Mouse (Mus musculus): ENCODE measurements around the gene Kitl. TPM values are rescaled to one million over a fixed set of nuclear protein-coding genes. Genes with fewer than 3 reads are reported as not detected.

Gene Kitl
- polyA plus RNA-seq, 1 experiment, result 33.0 TPM

- Histone ChIP-seq H3K27me3 (ENCODE audit: control insufficient read depth, insufficient read depth, low read length) (no peaks in the 10 kb centered on the region), H3K4me3 (replicated peaks; ENCODE audit: insufficient read depth, low read depth, low read length) (no peak overlapping the region), H3K4me1 (ENCODE audit: control insufficient read depth, insufficient read depth, low read length) (no peaks in the 10 kb centered on the region), H3K27ac (ENCODE audit: insufficient read depth, low read length) (no peak overlapping the region)
- 11% methylated on average over 23 of the region's 23 CpGs for WGBS
- no peak for DNase-seq
- TF ChIP-seq POLR2A (IDR thresholded peaks at IDR 0.05; ENCODE audit: borderline replicate concordance, insufficient read depth, low read length) (no peak), CTCF (IDR thresholded peaks at IDR 0.05; ENCODE audit: borderline replicate concordance, insufficient read depth, low read depth, low read length) (no peak)
Measured at GRCm38 (mm10) chr10:100127837-100128743, 112.7 kb downstream of the Kitl start.

- H3K27me3 ChIP-seq (ENCODE audit: control insufficient read depth, insufficient read depth, low read length), result no peaks in the 10 kb centered on the region
- H3K27ac ChIP-seq (ENCODE audit: insufficient read depth, low read length), result no peak overlapping the region
- no peak for TF ChIP-seq CTCF (IDR thresholded peaks at IDR 0.05; ENCODE audit: borderline replicate concordance, insufficient read depth, low read depth, low read length)
- TF ChIP-seq POLR2A (IDR thresholded peaks at IDR 0.05; ENCODE audit: borderline replicate concordance, insufficient read depth, low read length), result no peak
- WGBS, result 77% methylated on average over 4 of the region's 4 CpGs
- no peak overlapping the region for H3K4me3 ChIP-seq (replicated peaks; ENCODE audit: insufficient read depth, low read depth, low read length)
- H3K4me1 ChIP-seq (ENCODE audit: control insufficient read depth, insufficient read depth, low read length), result no peaks in the 10 kb centered on the region
- DNase-seq, result no peak
Measured at GRCm38 (mm10) chr10:100131657-100132056, 116.2 kb downstream of the Kitl start.

- H3K27me3 ChIP-seq (ENCODE audit: control insufficient read depth, insufficient read depth, low read length), result no peaks in the 10 kb centered on the region
- WGBS, result 69% methylated on average over 1 of the region's 1 CpGs
- TF ChIP-seq CTCF (IDR thresholded peaks at IDR 0.05; ENCODE audit: borderline replicate concordance, insufficient read depth, low read depth, low read length) (no peak), POLR2A (IDR thresholded peaks at IDR 0.05; ENCODE audit: borderline replicate concordance, insufficient read depth, low read length) (no peak)
- no peaks in the 10 kb centered on the region for H3K4me1 ChIP-seq (ENCODE audit: control insufficient read depth, insufficient read depth, low read length)
- DNase-seq, result no peak
- no peak overlapping the region for H3K4me3 ChIP-seq (replicated peaks; ENCODE audit: insufficient read depth, low read depth, low read length)
- no peak overlapping the region for H3K27ac ChIP-seq (ENCODE audit: insufficient read depth, low read length)
Measured at GRCm38 (mm10) chr10:100132304-100132703, 116.9 kb downstream of the Kitl start.

GRCm38 (mm10) chr10:100138552-100138951 lies 123.1 kb downstream of the Kitl start:
- Histone ChIP-seq H3K4me1 (ENCODE audit: control insufficient read depth, insufficient read depth, low read length) (no peaks in the 10 kb centered on the region), H3K4me3 (replicated peaks; ENCODE audit: insufficient read depth, low read depth, low read length) (no peak overlapping the region), H3K27ac (ENCODE audit: insufficient read depth, low read length) (no peak overlapping the region), H3K27me3 (ENCODE audit: control insufficient read depth, insufficient read depth, low read length) (no peaks in the 10 kb centered on the region)
- WGBS, result 79% methylated on average over 3 of the region's 3 CpGs
- no peak for DNase-seq
- no peak for TF ChIP-seq CTCF (IDR thresholded peaks at IDR 0.05; ENCODE audit: borderline replicate concordance, insufficient read depth, low read depth, low read length)
- TF ChIP-seq POLR2A (IDR thresholded peaks at IDR 0.05; ENCODE audit: borderline replicate concordance, insufficient read depth, low read length), result no peak

- TF ChIP-seq CTCF (IDR thresholded peaks at IDR 0.05; ENCODE audit: borderline replicate concordance, insufficient read depth, low read depth, low read length) (no peak), POLR2A (IDR thresholded peaks at IDR 0.05; ENCODE audit: borderline replicate concordance, insufficient read depth, low read length) (no peak)
- Histone ChIP-seq H3K27ac (ENCODE audit: insufficient read depth, low read length) (no peak overlapping the region), H3K4me1 (ENCODE audit: control insufficient read depth, insufficient read depth, low read length) (no peaks in the 10 kb centered on the region), H3K27me3 (ENCODE audit: control insufficient read depth, insufficient read depth, low read length) (no peaks in the 10 kb centered on the region), H3K4me3 (replicated peaks; ENCODE audit: insufficient read depth, low read depth, low read length) (no peak overlapping the region)
- WGBS, result 95% methylated on average over 6 of the region's 6 CpGs
- no peak for DNase-seq
Measured at GRCm38 (mm10) chr10:100148123-100148522, 132.7 kb downstream of the Kitl start.
